Mouse (Mus musculus) megakaryocyte, embryonic 14.5 days (primary cell): ENCODE data around the gene Scn1b.

Source experiments
- FLI1 ChIP-seq: IDR thresholded peaks from 2 replicates; pipeline ENCODE4 v1.6.1; 2012; ENCODE audit warnings: low read length, inconsistent platforms, mixed read lengths
- GATA1 ChIP-seq: IDR thresholded peaks from 3 replicates; pipeline ENCODE4 v1.6.1; 2012; ENCODE audit warnings: mixed read lengths, low read length, inconsistent platforms, borderline replicate concordance

DNA sequence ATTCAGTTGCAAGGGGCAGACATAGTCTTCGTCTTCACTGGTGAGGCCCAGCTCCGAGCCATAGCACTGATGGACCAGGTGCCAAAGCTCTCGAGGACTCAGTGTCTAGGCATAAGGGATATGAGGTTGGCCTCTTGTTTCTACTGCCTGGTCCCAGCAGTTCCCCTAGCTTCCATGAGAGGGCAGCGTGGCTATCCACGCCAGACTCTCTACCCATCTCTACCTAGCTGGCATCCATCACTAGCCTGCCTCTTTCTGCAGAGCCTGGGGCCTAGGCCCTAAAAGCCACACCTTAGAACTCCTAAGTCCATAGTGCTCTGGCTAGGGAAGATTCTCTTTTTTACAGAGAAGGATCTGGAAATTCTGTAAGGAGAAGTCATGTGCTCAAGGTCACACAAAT is 13.0 kb upstream of the Scn1b start:
- no peak for TF ChIP-seq GATA1
- TF ChIP-seq FLI1: no peak
